Mouse (Mus musculus) left cerebral cortex, postnatal 4 days (tissue): ENCODE measurements around the gene Uchl4. TPM values are rescaled to one million over a fixed set of nuclear protein-coding genes. Genes with fewer than 3 reads are reported as not detected.
"Not testable (repeated sequence)": the region's sequence is repeated elsewhere in the genome, so short reads cannot be mapped to it uniquely, and the experiment has no call there.

Experiments
- DNase-seq: peaks from one replicate; pipeline ENCODE4 v3.0.0-alpha.2; 2022
- intact Hi-C: fragments of 180-260 bp; cut with DNase I; formaldehyde crosslinking; loops from one replicate; pipeline ENCODE4 v1.15.1; 2025
- total RNA-seq, 2 experiments: library from RNA; stranded (reverse); gene quantifications; 2 replicates each; pipeline ENCODE4 v1.2.3; 2021

Gene Uchl4
- total RNA-seq, 2 experiments from 2014 or later = 7.1 to 7.3 TPM

DNA sequence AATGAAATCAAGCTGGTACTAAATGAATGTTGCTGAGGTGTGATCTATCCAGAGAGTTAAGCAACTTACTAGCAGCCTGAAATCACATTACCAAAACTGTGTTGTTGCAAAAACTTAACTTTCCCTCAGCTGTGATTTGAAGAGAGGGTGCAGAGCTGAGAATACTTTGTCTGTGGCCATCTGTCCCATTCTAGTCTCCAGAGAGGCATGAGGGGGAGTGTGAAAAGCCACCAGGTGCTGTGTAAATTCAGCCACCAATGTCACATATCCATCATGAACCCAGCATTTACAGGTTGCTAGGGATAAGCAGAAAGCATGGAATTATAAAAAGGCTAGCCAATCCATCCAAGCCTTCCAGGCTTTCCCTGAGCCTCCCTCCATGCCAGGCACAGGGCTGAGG lies 6.0 kb upstream of the Uchl4 start:
- DNase-seq = no peak

DNA sequence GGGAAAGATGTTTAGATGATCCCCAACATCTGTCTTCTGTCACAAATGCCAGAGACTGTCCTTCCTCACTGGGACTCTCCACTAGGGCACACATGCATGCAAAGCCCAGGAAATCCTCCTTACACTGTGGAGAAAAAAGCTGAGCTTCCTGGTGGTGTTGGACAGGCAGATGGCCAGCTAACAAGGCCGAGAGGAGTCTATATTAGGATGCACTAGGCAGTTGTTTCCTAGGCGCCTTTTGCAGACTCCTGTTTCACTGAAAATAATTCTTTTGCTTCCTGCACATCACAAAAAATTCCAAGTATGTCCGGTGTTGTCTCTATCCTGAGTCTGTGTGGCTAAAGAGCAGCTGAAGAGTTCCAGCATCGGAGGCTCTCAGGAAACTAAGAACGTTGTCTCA lies 3.8 kb upstream of the Uchl4 start:
- intact Hi-C loops = no loop called here
- no peak for DNase-seq

More for the DNA sequence above, 6.0 kb upstream of the Uchl4 start:
- intact Hi-C loops = no loop called here

DNA sequence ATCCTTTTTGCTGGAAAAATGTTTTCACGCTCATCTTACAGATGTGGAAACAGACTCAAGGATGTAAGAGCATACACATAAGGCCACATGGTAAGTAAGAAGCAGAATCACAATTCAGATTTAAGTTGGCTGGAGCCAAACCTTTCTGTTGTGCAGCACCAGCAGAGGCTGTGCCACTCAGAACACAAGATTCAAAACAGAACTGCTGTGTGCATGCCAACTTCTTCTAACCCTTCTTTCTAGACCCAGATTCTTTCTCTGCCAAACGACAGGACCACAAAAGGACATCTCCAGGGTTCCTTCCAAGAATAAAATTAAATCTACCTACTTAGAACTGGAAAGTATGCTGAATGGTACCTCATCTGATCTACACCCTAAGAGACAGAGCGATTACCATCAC lies 3.3 kb upstream of the Uchl4 start:
- DNase-seq = no peak
- intact Hi-C loops = no loop called here

- intact Hi-C loops = no loop called here
- DNase-seq = peak; percentile 26
Measured at GRCm38 (mm10) chr9:64232257-64232957, 2.6 kb upstream of the Uchl4 start.

GRCm38 (mm10) chr9:64233656-64234055 lies 1.3 kb upstream of the Uchl4 start:
- intact Hi-C loops = no loop called here
- no peak for DNase-seq

DNA sequence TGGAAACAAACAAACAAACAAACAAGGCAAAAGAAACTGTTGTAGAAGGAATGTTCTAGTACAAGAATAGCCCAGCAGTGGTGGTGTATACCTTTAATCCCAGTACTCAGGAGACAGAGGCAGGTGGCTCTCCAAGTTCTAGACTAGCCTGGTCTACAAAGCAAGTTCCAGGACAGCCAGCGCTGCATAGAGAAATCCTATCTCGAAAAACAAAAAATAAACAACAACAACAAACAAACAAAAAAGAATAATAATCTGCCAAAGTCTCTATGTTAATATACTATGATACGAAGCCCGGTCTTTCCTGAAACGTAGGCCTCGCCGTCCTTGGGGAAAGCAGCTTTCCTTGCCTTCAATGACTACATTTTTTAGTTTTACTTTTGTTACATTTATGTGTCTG lies 1.1 kb downstream of the Uchl4 start:
- no peak for DNase-seq
- intact Hi-C loops = no loop called here

- no peak for DNase-seq
- intact Hi-C loops = no loop called here
Measured at GRCm38 (mm10) chr9:64240116-64240515, 5.1 kb downstream of the Uchl4 start.

- no peak for DNase-seq
- intact Hi-C loops = no loop called here
Measured at GRCm38 (mm10) chr9:64240681-64241080, 5.7 kb downstream of the Uchl4 start.

DNA sequence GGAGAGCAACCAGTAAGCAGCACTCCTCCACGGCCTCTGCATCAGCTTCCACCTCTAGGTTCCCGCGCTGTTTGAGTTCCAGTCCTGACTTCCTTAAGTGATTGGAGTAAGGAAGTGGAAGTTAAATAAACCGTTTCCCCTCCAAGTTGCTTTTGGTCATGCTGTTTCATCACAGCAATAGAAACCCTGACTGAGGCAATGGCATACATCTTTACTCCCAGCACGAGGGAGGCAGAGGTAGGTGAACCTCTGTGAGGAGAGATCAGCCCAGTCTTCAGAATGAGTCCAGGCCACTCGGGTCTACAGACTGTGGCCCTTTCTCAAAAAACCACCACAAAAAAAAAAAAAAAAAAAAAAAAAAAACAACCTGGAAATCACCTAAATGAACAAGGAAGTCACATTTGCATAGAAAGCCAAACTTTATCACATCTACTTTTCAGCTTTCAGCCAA lies 7.4 kb downstream of the Uchl4 start:
- intact Hi-C loops = no loop called here
- DNase-seq = no peak

GRCm38 (mm10) chr9:64249371-64249770 lies 14.4 kb downstream of the Uchl4 start:
- DNase-seq = no peak
- intact Hi-C loops = no loop called here

GRCm38 (mm10) chr9:64250111-64250730 lies 15.2 kb downstream of the Uchl4 start:
- no peak for DNase-seq
- intact Hi-C loops = loop anchor here (5.0 to 10.0 kb wide), 2 partner anchors 45 to 73 kb away; partner anchors contain the start of gene Snapc5

- peak; percentile 13 for DNase-seq
- intact Hi-C loops = loop anchor here (5.0 to 10.0 kb wide), 2 partner anchors 48 to 75 kb away; partner anchors contain the start of gene Snapc5
Measured at GRCm38 (mm10) chr9:64252591-64253020, 17.6 kb downstream of the Uchl4 start.

DNA sequence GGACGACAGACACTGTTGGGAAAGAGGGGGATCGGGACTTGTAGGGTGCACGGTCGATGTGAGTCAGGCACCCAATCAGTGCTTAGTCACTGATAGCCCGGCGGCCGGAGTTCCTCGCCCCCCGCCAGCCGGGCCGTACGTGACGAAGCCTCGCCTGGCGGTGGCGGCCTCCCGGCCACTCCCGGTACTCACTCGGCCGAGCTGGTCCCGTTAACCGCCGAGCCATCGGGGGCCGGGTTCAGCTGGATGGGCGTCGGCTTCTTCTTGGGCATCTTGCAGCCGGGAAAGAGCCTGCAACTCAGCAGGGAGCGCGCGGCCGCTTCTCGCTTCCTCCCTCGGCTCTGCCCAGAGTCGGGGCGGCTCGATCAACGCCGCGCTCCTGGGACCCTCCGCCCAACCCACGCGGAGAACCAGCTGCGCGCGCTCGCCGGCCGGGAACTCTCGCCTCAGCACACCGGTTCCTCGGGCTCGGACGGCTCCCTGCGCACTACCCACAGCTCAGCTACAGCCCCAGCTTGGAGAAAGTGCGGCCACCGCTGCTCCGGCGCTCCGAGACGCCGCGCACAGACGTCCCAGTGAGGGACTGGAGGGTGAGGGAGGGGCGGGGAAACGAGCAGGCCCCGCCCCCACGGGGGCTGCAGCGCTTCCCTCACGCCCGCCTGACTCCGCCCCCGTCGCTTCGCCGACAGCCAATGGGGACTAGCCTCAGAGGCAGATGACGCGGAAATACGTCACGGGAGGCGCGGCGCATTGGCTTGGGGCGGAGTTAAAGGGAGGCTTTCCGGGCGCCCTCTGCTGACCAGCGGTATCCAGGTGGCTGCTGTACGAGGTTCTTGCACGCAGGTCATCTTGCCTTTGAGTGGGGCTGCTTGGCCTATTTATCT lies 18.3 kb downstream of the Uchl4 start, which contains the start of gene Map2k1:
Gene Map2k1, minus strand, starts transcription at position 611 of the 884 bp plus-strand sequence.
- intact Hi-C loops = loop anchor here (5.0 to 10.0 kb wide), 2 partner anchors 48 to 76 kb away; partner anchors contain the start of gene Snapc5
- DNase-seq = peak; percentile 100

DNA sequence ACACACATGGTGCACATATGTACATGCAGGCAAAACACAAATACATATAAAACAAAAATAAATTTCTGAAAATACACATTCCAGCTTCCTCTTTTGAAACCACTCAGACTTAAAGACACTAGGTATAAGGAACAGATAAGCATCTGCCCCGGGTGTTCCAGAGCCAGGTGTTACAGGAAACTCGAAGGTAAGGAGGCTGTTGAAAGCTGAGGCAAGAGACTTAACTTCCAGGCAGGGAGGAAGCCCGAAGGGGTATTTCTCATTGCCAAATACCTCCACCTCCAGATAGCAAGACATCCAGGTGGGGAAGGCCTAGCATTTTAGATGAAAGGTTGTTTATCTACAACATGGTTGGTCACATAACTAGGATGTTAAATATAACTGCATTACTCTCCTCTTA lies 20.4 kb downstream of the Uchl4 start:
- intact Hi-C loops = loop anchor here (10.0 kb wide), 1 partner anchor 51 kb away; no protein-coding TSS in a partner anchor

DNA sequence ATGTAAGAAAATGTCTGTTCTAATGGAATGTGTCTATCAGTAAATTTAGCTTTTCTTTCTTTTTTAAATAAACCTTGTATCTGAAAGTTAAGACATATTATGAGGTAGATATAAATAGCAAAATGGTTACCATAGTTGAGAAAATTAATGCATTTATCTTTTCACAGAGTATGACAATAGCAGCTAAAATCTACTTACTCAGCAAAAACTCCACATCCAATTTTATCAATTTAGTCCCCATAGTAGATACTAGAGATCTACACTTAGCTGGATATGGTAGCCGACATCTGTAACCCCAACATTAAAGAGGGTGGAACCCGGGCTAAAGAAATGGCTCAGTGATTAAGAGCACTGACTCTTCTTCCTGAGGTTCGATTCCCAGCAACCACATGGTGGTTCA lies 21.2 kb downstream of the Uchl4 start:
- no peak for DNase-seq
- intact Hi-C loops = loop anchor here (10.0 kb wide), 1 partner anchor 51 kb away; no protein-coding TSS in a partner anchor

More for the DNA sequence above, 20.4 kb downstream of the Uchl4 start:
- DNase-seq = no peak

DNA sequence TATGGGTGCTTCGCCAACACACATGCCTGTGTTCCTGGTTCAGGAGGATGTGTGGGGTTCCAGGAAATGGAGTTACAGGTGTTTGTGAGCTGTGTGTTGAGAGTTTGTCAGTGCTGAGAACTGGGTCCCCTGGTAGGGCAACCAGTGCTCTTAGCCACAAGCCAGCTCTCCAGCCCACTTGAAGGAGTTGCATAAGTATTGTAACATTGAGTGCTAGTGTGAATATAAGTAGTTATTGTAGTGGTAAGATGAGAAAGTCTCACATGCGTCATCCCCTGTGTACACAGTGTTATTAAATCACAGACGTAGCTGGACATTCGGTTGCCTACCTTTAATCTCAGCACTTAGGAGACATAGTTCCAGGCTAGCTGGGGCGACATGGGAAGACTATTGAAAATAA lies 24.9 kb downstream of the Uchl4 start:
- intact Hi-C loops = loop anchor here (10.0 kb wide), 1 partner anchor 55 kb away; no protein-coding TSS in a partner anchor
- DNase-seq = no peak

GRCm38 (mm10) chr9:64261023-64261422 lies 26.0 kb downstream of the Uchl4 start:
- DNase-seq = no peak
- intact Hi-C loops = no loop called here

GRCm38 (mm10) chr9:64264813-64265212 lies 29.8 kb downstream of the Uchl4 start:
- no peak for DNase-seq
- intact Hi-C loops = no loop called here

DNA sequence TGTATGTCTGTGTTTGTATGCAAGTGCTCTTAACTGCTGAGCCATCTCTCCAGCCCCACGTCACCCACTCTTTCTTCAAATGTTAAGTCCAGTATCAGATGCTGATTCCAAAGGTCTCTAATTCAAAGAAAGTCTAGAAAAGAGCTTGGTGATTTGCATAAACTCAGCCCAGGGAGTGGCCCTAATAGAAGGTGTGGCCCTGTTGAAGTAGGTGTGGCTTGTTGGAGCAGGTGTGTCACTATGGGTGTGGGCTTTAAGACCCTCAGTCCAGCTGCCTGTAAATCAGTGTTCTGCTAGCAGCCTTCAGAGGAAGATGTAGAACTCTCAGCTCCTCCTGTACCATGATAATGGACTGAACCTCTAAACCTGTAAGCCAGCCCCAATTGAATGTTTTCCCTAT lies 32.2 kb downstream of the Uchl4 start:
- intact Hi-C loops = no loop called here
- no peak for DNase-seq

- intact Hi-C loops = no loop called here
- no peak for DNase-seq
Measured at GRCm38 (mm10) chr9:64268196-64268595, 33.2 kb downstream of the Uchl4 start.

DNA sequence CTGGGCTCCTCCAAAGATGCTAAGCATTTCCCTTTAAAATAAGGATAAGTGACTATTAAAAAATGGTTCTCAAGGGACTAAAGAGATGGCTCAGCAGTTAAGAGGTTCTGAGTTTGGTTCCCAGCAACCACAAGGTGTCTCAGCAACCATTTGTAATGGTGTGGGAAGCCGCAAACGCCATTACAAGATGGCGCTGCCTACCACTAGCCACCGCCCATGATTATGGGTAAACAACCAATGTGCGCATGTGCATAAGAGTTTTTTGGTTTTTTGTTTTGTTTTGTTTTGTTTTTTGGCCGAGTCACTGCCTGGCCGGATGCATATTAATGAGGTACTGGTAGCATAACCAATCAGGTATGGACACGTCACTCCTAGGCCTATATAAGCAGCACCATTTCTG lies 33.8 kb downstream of the Uchl4 start:
- DNase-seq, intact Hi-C loops: not testable (repeated sequence)
